Mouse (Mus musculus) midbrain, embryonic 13.5 days (tissue): ENCODE results near the gene Pgrmc1. TPM values are rescaled to one million over a fixed set of nuclear protein-coding genes. Genes with fewer than 3 reads are reported as not detected.

Source experiments
- ATAC-seq: fragments of 200-750 bp; cut with Nextera tagmentation; 2 replicates; pipeline ENCODE4 v1.8.0; 2017; ENCODE audit warnings: mild to moderate bottlenecking, moderate TSS enrichment, moderate library complexity
- H3K27ac ChIP-seq: fragments of 300-500 bp; sonication (generic); 2 replicates; pipeline ENCODE4 v1.5.1; 2015; ENCODE audit warnings: inconsistent platforms, mild to moderate bottlenecking, moderate library complexity
- H3K27me3 ChIP-seq: fragments of 300-500 bp; sonication (generic); 2 replicates; pipeline ENCODE4 v1.6.1; 2015; ENCODE audit warnings: mild to moderate bottlenecking, inconsistent platforms
- H3K36me3 ChIP-seq: fragments of 300-500 bp; sonication (generic); 2 replicates; pipeline ENCODE4 v1.6.1; 2015; ENCODE audit warnings: mild to moderate bottlenecking, inconsistent platforms
- H3K4me1 ChIP-seq: fragments of 300-500 bp; sonication (generic); replicated peaks from 2 replicates; pipeline ENCODE4 v1.6.1; 2015; ENCODE audit warnings: inconsistent platforms
- H3K4me2 ChIP-seq: fragments of 300-500 bp; sonication (generic); replicated peaks from 2 replicates; pipeline ENCODE4 v1.6.1; 2015; ENCODE audit warnings: moderate library complexity, mild to moderate bottlenecking, inconsistent platforms
- H3K4me3 ChIP-seq: fragments of 300-500 bp; sonication (generic); replicated peaks from 2 replicates; pipeline ENCODE4 v1.5.1; 2015; ENCODE audit warnings: mild to moderate bottlenecking, inconsistent platforms
- H3K9ac ChIP-seq: fragments of 300-500 bp; sonication (generic); replicated peaks from 2 replicates; pipeline ENCODE4 v1.6.1; 2015; ENCODE audit warnings: mild to moderate bottlenecking, inconsistent platforms
- H3K9me3 ChIP-seq: fragments of 300-500 bp; sonication (generic); 2 replicates; pipeline ENCODE4 v1.6.1; 2016; ENCODE audit warnings: mild to moderate bottlenecking, inconsistent platforms
- WGBS: fragments of 180-500 bp; shearing (Covaris S2); methylation state at CpG from one replicate; pipeline ENCODE4 v1.1.7; 2015; 5-methylcytosine and 5-hydroxymethylcytosine counted together
- polyA plus RNA-seq: library from polyadenylated mRNA; unstranded; fragments of >200 nt; fragmentation: Nextera tagmentation; extraction: Ambion mirVana; gene quantifications from 2 replicates; pipeline ENCODE4 v1.2.1, GENCODE M21; 2015

Pgrmc1 gene
- polyA plus RNA-seq, 1 experiment from 2014 or later, result 610 TPM

DNA sequence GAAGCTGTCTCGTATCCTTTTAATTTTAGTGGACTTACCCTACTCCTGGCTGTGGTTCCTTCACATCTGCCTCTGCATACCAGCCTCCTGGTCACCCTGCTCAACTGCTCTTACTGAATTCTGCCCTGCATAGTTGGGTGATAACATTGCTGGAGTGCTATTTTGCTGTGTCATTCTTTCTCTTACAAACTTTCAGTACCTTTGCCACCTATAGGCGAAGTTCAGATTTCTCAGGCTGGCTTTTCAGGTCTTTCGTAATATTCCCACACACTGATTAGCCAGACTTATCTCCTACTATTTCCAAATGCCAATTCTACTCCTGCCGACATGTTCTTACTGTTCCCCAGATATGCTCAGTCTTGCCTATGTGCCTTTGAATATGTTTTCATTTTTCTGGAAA is 6.0 kb downstream of the Pgrmc1 start:
- WGBS, result 87% methylated on average over 4 of the region's 4 CpGs
- Histone ChIP-seq H3K9ac (no peak overlapping the region), H3K9me3 (no peaks in the 10 kb centered on the region), H3K27me3 (no peaks in the 10 kb centered on the region), H3K4me2 (no peak overlapping the region), H3K27ac (no peak overlapping the region), H3K4me1 (peaks cover 20% of the 10 kb centered on the region), H3K4me3 (no peak overlapping the region), H3K36me3 (peaks cover 32% of the 10 kb centered on the region; the same call in 1 of the 2 replicates)
- ATAC-seq, result no peak

DNA sequence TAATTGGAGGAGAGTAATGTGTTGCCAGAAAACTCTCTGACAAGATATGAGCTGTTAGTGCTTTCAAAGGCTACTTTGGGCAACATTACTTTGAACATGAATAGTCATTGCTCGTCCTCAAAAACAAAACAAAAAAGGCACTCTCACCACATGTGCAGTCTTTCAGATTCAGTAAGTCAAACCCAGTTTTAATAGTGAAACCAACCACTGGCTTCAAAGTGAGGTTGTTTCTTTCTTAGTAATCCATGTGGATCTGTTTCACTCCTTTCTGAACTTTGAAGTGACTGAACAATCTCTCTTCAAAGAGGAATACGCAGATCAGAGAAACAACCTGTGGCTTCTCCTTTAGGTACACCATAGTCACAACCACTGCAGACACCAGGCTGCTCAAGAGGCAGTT is 11.1 kb downstream of the Pgrmc1 start:
- Histone ChIP-seq H3K27me3 (no peaks in the 10 kb centered on the region), H3K27ac (no peak overlapping the region), H3K36me3 (peaks cover 24% of the 10 kb centered on the region), H3K9ac (no peak overlapping the region), H3K9me3 (no peaks in the 10 kb centered on the region), H3K4me2 (no peak overlapping the region), H3K4me1 (no peaks in the 10 kb centered on the region), H3K4me3 (no peak overlapping the region)
- no peak for ATAC-seq
- WGBS, result 90% methylated on average over 2 of the region's 2 CpGs

DNA sequence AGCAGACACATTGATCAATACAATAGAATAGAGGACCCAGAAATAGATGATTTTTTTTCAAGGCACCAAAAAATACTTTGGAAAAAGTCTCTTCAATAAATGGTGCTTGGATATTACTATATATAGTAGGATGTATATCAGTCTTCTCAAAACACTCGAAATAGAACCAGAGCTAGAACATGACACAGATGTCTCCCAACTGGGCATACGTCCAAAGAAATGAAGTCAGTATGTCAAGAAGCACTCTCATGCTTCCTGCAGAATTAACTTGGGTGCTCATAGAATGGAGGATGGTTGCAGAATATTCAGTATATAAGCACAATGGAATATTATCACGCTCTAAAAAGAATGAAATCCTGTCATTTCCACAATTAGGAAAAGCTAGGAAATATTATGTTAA is 30.1 kb downstream of the Pgrmc1 start:
- 80% methylated on average over 3 of the region's 3 CpGs for WGBS
- ATAC-seq, result no peak

DNA sequence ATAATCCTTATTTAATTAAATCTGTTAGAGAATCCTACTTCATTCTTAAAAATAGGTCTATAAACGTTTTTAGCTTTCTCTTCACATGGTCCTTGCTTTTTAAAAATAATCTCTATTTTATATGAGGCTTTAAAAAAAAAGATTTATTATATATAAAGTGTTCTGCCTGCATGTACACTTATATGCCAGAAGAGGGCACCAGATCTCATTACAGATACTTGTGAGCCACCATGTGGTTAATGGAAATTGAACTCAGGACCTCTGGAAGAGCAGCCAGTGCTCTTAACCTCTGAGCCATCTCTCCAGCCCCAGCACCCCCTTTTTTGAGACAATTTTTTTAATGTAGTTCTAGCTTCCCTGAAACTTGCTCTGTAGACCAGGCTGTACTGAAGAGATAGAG is 32.8 kb downstream of the Pgrmc1 start:
- Histone ChIP-seq H3K4me3 (no peak overlapping the region), H3K27ac (no peak overlapping the region), H3K36me3 (no peaks in the 10 kb centered on the region), H3K4me1 (no peaks in the 10 kb centered on the region), H3K9ac (no peak overlapping the region), H3K9me3 (no peaks in the 10 kb centered on the region), H3K27me3 (no peaks in the 10 kb centered on the region), H3K4me2 (no peak overlapping the region)
- ATAC-seq, result no peak
- 12% methylated on average over 1 of the region's 1 CpGs for WGBS

More for the DNA sequence above, 30.1 kb downstream of the Pgrmc1 start:
- Histone ChIP-seq H3K27ac (no peak overlapping the region), H3K9ac (no peak overlapping the region), H3K4me3 (no peak overlapping the region), H3K36me3 (no peaks in the 10 kb centered on the region), H3K9me3 (no peaks in the 10 kb centered on the region), H3K27me3 (no peaks in the 10 kb centered on the region), H3K4me2 (no peak overlapping the region), H3K4me1 (no peaks in the 10 kb centered on the region)

DNA sequence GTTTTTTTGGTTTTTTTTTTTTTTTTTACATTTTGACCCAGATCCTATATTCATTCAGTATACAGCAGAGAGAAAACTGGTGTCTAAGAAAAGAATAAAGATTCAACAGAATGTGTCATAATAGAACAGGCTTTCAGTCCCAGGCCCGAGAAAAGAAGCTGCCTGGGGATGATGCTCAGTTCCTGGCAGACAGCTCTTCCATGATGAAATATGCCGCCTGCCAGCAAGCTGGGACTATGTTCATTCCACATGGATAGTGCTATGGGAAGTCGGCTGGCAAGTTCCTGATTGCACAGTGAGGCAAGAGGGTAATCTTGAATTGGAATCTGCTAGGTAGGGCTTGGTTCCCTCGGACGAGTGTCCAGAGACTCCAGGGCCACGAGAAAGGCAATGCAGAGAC is 42.0 kb downstream of the Pgrmc1 start:
- ATAC-seq, result no peak
- no peaks in the 10 kb centered on the region for H3K36me3 ChIP-seq
- no peak overlapping the region for H3K9ac ChIP-seq
- H3K4me2 ChIP-seq, result no peak overlapping the region
- no peak overlapping the region for H3K27ac ChIP-seq
- H3K4me1 ChIP-seq, result peaks cover 5% of the 10 kb centered on the region; the same call in 1 of the 2 replicates
- H3K9me3 ChIP-seq, result no peaks in the 10 kb centered on the region
- WGBS, result 86% methylated on average over 6 of the region's 6 CpGs
- H3K4me3 ChIP-seq, result no peak overlapping the region
- H3K27me3 ChIP-seq, result no peaks in the 10 kb centered on the region

DNA sequence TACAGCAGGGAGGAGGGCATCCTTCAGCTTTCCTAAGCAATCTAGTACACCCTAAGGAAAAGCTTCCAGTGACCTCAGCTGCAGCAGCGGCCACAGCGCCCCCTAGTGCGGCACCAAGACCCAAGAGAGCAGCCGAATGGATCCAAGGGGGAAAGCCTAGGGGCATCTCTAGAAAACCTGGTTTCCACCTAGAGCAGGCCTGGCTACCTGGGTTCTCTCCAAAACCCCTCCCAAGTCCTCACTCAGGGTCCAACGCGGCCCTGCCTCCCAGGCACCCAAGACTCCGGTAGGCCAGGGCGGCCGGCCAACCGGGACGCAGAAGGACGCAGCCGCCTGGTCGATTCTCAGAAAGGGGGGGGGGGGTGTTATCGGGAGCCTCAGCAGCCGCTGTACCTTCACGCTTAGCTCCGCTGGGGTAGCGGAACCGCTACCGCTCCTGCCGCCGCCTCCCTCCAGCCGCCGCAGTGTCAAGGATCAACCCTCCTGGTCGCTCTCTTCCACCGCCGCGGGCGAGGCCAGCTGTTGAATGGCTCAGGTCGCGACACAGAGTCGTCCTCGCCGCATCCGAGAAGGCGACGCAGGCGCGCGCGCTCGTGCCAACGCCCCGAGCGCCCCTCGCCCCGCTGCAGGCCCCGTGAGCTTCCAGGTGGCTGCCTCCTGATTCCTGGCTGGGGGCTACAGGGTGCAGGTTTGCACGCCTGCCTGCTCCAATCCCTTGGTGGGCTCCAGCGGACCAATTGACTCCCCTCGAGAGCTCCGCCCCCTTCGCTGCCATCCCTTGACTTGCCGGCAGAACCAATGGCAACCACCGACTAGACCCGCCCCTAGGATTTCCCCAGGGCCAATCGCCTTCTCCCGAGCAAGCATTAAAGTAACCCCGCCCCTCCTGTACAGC is 46.9 kb downstream of the Pgrmc1 start, which contains the start of gene Akap17b:
Akap17b (minus strand) TSS at position 739 of the 895 bp plus-strand sequence.
- Histone ChIP-seq H3K9me3 (no peaks in the 10 kb centered on the region), H3K4me1 (peaks cover 5% of the 10 kb centered on the region; the same call in 1 of the 2 replicates), H3K9ac (peak within 1 kb of the TSS; percentile 73), H3K4me2 (peak within 1 kb of the TSS; percentile 55), H3K4me3 (peak within 1 kb of the TSS; percentile 60), H3K27ac (peak within 1 kb of the TSS; percentile 79), H3K27me3 (no peaks in the 10 kb centered on the region), H3K36me3 (no peaks in the 10 kb centered on the region)
- 23% methylated on average over 52 of the region's 60 CpGs for WGBS
- ATAC-seq, result peak; percentile 96

Other genes starting within 250 kb of the Pgrmc1 start
- gene Gm6268, start 196.9 kb upstream of the Pgrmc1 start, polyA plus RNA-seq, result not detected in 2 replicates
- gene Gm14569, start 106.4 kb upstream of the Pgrmc1 start, polyA plus RNA-seq, result not detected in 2 replicates
- gene Akap17b, start 47.2 kb downstream of the Pgrmc1 start, polyA plus RNA-seq, result 5.0 and 5.4 TPM in 2 replicates
- 0.63 and 0.78 TPM in 2 replicates for gene Slc25a43, start 145.5 kb downstream of the Pgrmc1 start, polyA plus RNA-seq
- gene Slc25a5, start 197.4 kb downstream of the Pgrmc1 start, polyA plus RNA-seq, result 594 and 615 TPM in 2 replicates